Mouse (Mus musculus) kidney, adult 9 months (tissue): Measurements from ENCODE around the gene Rps6kb2.

Experiments
- DNase-seq: peaks from one replicate; pipeline ENCODE4 v3.0.0; 2022

Gene Rps6kb2

DNA sequence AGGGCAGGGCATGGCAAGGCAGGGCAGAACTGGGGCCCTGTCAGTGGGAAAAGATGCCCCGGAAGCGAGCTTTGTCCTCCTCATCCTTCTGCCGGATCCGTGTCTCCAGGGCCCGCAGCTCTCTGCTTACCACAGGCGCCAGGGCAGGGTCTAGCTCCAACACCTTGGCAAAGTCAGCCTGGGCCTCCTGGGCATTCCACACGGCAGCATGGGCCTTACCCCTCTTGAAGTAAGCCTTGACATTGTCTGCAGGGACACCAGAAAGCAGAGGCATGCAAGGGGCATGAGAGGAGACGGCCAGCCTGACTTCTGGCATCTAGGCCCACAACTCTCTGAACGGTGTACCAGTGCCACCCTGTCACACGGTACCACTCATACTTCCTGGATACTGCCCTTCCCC lies 48.6 kb downstream of the Rps6kb2 start:
- DNase-seq = no peak

DNA sequence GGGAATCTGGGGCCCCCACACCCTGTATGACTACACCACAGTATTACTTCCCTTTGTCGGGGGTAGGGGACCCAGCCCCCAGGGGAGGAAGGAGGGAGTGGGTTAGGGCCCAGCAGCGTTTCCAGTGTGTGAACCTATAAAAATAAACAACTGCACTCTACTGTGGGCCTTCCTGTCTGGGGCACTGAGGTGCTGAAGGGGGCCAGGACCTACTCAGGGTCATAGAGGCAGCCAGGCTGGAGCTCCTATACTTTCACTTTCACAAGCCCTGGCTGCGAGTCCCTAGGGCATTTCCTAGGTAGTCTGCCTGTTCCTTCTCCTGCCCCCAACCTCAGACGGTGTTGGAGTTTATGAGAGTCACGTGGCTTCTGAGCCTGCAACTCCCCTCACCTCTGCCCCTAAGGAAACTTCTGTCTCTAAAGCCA lies 49.3 kb downstream of the Rps6kb2 start:
- peak; percentile 67 for DNase-seq

- DNase-seq = peak; percentile 91
Measured at GRCm38 (mm10) chr19:4113186-4113805, 49.9 kb downstream of the Rps6kb2 start.

- DNase-seq = no peak
Measured at GRCm38 (mm10) chr19:4112063-4112960, 50.8 kb downstream of the Rps6kb2 start.

GRCm38 (mm10) chr19:4108535-4108934 lies 54.6 kb downstream of the Rps6kb2 start:
- DNase-seq = no peak

DNA sequence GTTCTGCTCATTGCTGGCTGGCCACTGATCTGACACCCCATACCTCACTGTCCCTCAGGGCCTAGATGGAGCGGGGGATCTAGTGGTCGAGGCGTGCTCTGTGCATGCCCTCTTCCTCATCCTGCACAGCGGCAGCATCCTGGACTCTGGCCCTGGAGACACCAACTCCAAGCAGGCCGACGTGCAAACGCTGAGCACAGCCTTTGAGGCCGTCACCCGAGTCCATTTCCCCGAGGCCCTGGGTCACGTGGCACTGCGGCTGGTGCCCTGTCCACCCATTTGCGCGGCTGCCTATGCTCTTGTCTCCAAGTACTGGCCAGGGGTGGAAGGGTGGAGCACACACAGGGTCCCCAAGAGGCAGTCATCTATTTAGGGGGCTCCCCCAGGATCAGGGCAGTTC lies 56.5 kb downstream of the Rps6kb2 start:
- no peak for DNase-seq

DNA sequence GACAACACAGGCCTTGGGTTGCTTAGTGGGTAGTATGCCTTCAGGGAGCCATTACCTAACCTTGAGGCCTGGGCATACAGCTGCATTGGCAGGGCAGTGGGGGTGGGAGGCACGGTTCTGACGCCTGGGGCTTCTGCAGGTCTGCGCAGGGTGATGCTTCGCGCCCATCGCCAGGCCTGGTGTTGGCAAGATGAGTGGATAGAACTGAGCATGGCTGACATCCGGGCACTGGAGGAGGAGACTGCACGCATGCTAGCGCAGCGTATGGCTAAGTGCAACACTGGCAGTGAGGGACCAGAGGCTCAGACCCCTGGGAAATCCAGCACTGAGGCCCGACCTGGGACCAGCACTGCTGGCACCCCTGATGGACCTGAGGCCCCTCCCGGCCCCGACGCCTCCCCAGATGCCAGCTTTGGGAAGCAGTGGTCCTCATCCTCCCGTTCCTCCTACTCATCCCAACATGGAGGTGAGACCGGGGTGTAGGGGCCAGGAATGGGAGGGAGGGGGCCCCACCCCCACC lies 58.4 kb downstream of the Rps6kb2 start:
- DNase-seq = no peak
